Mouse (Mus musculus): ENCODE measurements around the gene Sytl2. TPM values are rescaled to one million over a fixed set of nuclear protein-coding genes. Genes with fewer than 3 reads are reported as not detected.

Gene Sytl2
- polyA plus RNA-seq, 1 experiment from 2014 or later = 10.0 TPM

DNA sequence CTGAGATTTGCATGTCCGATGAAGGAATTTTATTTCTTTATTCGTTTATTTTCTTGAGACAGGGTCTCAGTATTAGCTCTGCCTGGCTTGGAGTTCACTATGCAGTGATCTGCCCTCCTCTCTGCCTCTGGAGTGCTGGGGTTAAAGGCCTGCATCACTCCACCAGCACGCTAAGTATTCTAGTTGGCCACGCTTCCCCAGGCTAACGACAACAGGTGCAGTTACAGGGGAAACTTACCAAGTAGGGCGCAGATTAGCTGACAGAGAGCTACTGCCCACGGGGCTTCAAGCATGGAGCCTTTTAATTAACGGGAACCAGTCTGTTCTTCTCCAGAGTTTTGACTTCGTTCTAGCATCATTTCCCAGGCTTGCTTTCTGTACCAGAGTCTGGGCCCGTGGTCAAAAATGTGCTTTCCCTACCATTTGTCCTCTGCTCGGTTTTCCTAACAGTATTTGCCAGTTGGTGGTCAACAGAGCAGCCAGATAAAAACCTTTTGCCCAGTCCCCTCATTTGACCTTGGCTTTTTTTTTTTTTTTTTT is 27.4 kb upstream of the Sytl2 start:
- Histone ChIP-seq H3K9me3 (ENCODE audit: control insufficient read depth, low read length) (no peaks in the 10 kb centered on the region), H3K4me2 (ENCODE audit: low read length) (no peak overlapping the region), H3K4me3 (ENCODE audit: control insufficient read depth in 1 of 2, insufficient read depth in 1 of 2, low read depth in 1 of 2, low read length in 2 of 2) (no peak overlapping the region), H3K36me3 (ENCODE audit: control insufficient read depth, insufficient read depth, low read length) (no peaks in the 10 kb centered on the region), H3K4me1 (ENCODE audit: control insufficient read depth in 2 of 2, insufficient read depth in 2 of 2, low read length in 2 of 2) (no peaks in the 10 kb centered on the region), H3K9ac (ENCODE audit: low read length) (no peak overlapping the region), H3K27ac (replicated peaks in 1 of 2; ENCODE audit: control insufficient read depth in 1 of 2, insufficient read depth in 1 of 2, low read depth in 2 of 2, low read length in 2 of 2) (no peak overlapping the region), H3K27me3 (ENCODE audit: control insufficient read depth, insufficient read depth, low read length) (no peaks in the 10 kb centered on the region)
- ATAC-seq (ENCODE audit: insufficient number of reproducible peaks, insufficient read depth, low FRiP score, low read depth) = no peak
- 58% methylated on average over 11 of the region's 11 CpGs for WGBS

DNA sequence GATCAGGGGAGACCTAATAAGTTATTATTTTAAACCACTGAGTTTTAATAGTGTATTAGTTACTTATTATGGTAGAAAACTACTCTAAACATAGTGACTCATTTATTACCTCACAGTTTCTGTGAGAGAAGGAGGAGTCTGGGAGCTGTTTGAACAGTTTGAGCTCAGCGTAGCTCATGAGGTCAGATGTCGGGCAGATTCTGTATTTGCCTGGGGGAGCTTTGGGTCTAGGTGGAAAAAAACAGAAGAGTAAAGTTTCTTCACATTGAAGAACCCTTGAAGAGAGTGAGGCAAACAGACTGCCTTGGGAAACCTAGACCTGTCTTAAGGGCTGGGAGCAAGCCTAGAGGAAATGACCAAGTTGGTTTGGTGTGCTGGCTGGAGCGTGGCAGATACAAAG is 24.8 kb upstream of the Sytl2 start:
- no peak overlapping the region for H3K4me3 ChIP-seq (ENCODE audit: control insufficient read depth in 1 of 2, insufficient read depth in 1 of 2, low read depth in 1 of 2, low read length in 2 of 2)
- peaks cover 3 to 8% of the 10 kb centered on the region in 2 experiments; a peak in 2 of 4 replicates for H3K4me1 ChIP-seq (ENCODE audit: control insufficient read depth in 2 of 2, insufficient read depth in 2 of 2, low read length in 2 of 2)
- no peak for ATAC-seq (ENCODE audit: insufficient number of reproducible peaks, insufficient read depth, low FRiP score, low read depth)
- no peaks in the 10 kb centered on the region for H3K27me3 ChIP-seq (ENCODE audit: control insufficient read depth, insufficient read depth, low read length)
- H3K9ac ChIP-seq (ENCODE audit: low read length) = no peak overlapping the region
- no peak overlapping the region for H3K27ac ChIP-seq (replicated peaks in 1 of 2; ENCODE audit: control insufficient read depth in 1 of 2, insufficient read depth in 1 of 2, low read depth in 2 of 2, low read length in 2 of 2)
- H3K4me2 ChIP-seq (ENCODE audit: low read length) = no peak overlapping the region
- no peaks in the 10 kb centered on the region for H3K36me3 ChIP-seq (ENCODE audit: control insufficient read depth, insufficient read depth, low read length)
- H3K9me3 ChIP-seq (ENCODE audit: control insufficient read depth, low read length) = no peaks in the 10 kb centered on the region
- WGBS = 79% methylated on average over 3 of the region's 3 CpGs

DNA sequence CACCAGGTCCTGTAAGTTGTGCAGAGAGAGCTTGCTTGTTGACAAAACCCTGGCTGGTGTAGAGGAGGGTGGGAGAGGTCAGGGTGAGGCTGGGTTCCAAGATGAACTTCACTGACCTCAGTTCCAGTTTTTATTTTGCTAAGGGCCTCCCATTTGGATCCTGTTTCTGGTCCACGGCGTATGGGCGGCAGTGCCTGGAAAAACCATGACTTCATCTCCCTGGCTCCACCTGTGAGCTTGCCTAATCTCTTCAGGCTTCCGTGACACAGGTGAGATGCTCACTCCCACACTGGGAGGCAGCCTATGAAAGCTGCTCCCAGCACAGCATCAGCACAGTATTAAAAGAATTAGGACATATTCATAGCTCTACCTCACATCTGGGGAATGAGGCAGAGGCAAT is 24.3 kb upstream of the Sytl2 start:
- H3K4me3 ChIP-seq (ENCODE audit: control insufficient read depth in 1 of 2, insufficient read depth in 1 of 2, low read depth in 1 of 2, low read length in 2 of 2) = no peak overlapping the region
- no peak overlapping the region for H3K4me2 ChIP-seq (ENCODE audit: low read length)
- no peaks in the 10 kb centered on the region for H3K27me3 ChIP-seq (ENCODE audit: control insufficient read depth, insufficient read depth, low read length)
- no peak for ATAC-seq (ENCODE audit: insufficient number of reproducible peaks, insufficient read depth, low FRiP score, low read depth)
- H3K9ac ChIP-seq (ENCODE audit: low read length) = no peak overlapping the region
- H3K4me1 ChIP-seq (ENCODE audit: control insufficient read depth in 2 of 2, insufficient read depth in 2 of 2, low read length in 2 of 2) = peaks cover 3 to 8% of the 10 kb centered on the region in 2 experiments; a peak in 2 of 4 replicates
- no peaks in the 10 kb centered on the region for H3K9me3 ChIP-seq (ENCODE audit: control insufficient read depth, low read length)
- 59% methylated on average over 4 of the region's 4 CpGs for WGBS
- no peak overlapping the region for H3K27ac ChIP-seq (replicated peaks in 1 of 2; ENCODE audit: control insufficient read depth in 1 of 2, insufficient read depth in 1 of 2, low read depth in 2 of 2, low read length in 2 of 2)
- no peaks in the 10 kb centered on the region for H3K36me3 ChIP-seq (ENCODE audit: control insufficient read depth, insufficient read depth, low read length)

DNA sequence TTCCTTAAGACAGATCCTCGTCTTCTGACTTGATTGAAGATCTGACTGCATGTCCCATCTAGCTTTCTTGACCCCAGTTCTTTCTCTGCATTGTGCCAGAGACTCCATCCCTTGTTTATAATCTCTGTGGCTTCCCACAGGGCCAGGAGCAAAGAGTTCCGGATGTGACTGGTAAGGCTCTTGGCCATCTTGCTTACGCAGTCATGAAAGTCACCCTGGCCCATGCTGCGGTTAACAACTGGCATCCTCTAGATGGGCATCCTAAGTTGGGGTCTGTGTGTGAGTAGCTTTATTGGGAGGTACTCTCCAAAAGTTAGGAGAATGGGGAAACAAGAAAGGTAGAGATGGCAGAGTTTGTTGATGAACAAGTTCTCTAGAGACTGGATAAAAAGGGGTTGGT is 22.9 kb upstream of the Sytl2 start:
- Histone ChIP-seq H3K9ac (ENCODE audit: low read length) (no peak overlapping the region), H3K4me3 (ENCODE audit: control insufficient read depth in 1 of 2, insufficient read depth in 1 of 2, low read depth in 1 of 2, low read length in 2 of 2) (no peak overlapping the region), H3K27ac (replicated peaks in 1 of 2; ENCODE audit: control insufficient read depth in 1 of 2, insufficient read depth in 1 of 2, low read depth in 2 of 2, low read length in 2 of 2) (no peak overlapping the region), H3K27me3 (ENCODE audit: control insufficient read depth, insufficient read depth, low read length) (no peaks in the 10 kb centered on the region), H3K4me2 (ENCODE audit: low read length) (no peak overlapping the region), H3K9me3 (ENCODE audit: control insufficient read depth, low read length) (no peaks in the 10 kb centered on the region), H3K4me1 (ENCODE audit: control insufficient read depth in 2 of 2, insufficient read depth in 2 of 2, low read length in 2 of 2) (peaks cover 3 to 8% of the 10 kb centered on the region in 2 experiments; a peak in 2 of 4 replicates), H3K36me3 (ENCODE audit: control insufficient read depth, insufficient read depth, low read length) (no peaks in the 10 kb centered on the region)
- ATAC-seq (ENCODE audit: insufficient number of reproducible peaks, insufficient read depth, low FRiP score, low read depth) = no peak
- 86% methylated on average over 4 of the region's 4 CpGs for WGBS

DNA sequence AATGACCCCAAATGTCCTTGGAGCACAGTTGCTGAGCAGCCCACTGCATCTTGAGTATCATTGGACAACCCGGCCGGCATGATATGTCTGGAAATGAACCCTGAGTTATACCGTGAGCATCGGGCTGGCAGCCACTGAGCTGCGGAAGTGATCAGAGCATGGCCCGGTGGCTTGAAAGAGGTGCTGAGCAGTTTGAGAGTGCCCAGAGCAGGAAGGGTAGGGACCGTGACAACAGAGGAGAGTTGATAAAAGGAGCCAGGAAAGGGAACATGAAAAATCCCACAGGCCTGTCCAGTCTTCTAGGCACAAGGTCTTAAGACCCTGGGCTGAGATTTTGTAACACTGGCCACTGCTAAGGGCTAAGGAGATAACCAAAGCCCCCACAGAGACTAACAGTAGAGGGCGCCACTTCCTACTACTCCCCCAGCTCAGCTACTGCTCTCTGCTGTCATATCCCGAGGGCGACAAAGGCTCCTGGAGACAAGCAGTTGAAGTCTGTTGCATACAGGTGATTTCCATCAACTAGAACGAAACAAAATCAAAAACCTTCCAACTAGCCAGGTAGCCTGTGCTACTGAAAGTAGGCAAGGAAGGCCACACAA is 21.7 kb upstream of the Sytl2 start:
- 23% methylated on average over 11 of the region's 11 CpGs for WGBS
- Histone ChIP-seq H3K27me3 (ENCODE audit: control insufficient read depth, insufficient read depth, low read length) (no peaks in the 10 kb centered on the region), H3K9me3 (ENCODE audit: control insufficient read depth, low read length) (no peaks in the 10 kb centered on the region), H3K27ac (replicated peaks in 1 of 2; ENCODE audit: control insufficient read depth in 1 of 2, insufficient read depth in 1 of 2, low read depth in 2 of 2, low read length in 2 of 2) (no peak overlapping the region), H3K9ac (ENCODE audit: low read length) (no peak overlapping the region), H3K36me3 (ENCODE audit: control insufficient read depth, insufficient read depth, low read length) (no peaks in the 10 kb centered on the region), H3K4me2 (ENCODE audit: low read length) (no peak overlapping the region), H3K4me1 (ENCODE audit: control insufficient read depth in 2 of 2, insufficient read depth in 2 of 2, low read length in 2 of 2) (peaks cover 3 to 8% of the 10 kb centered on the region in 2 experiments; a peak in 2 of 4 replicates), H3K4me3 (ENCODE audit: control insufficient read depth in 1 of 2, insufficient read depth in 1 of 2, low read depth in 1 of 2, low read length in 2 of 2) (no peak overlapping the region)
- 0 out of 2 replicates have a peak, but pooled peaks have one; percentile 43 for ATAC-seq (ENCODE audit: insufficient number of reproducible peaks, insufficient read depth, low FRiP score, low read depth)

DNA sequence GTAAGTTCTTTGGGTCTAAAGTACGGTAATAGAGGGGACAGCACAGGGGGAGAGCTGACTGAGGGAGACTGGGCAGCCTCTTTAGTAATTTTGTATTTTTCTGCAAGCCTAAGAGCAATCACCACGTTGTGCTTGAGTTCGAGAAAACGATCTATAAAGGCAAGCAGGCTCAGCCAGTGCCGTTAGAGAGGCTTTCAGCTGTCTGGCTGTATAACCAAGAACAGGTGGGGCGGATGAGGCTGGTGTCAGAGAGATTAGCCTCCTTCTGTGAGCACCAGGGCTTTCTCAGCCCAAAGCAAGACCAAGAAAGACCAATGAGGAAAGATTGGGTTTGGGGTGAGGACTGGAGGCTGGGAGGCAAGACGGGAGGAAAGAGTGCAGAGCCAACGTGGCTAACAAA is 21.2 kb upstream of the Sytl2 start:
- H3K4me1 ChIP-seq (ENCODE audit: control insufficient read depth in 2 of 2, insufficient read depth in 2 of 2, low read length in 2 of 2) = peaks cover 3 to 8% of the 10 kb centered on the region in 2 experiments; a peak in 2 of 4 replicates
- H3K4me3 ChIP-seq (ENCODE audit: control insufficient read depth in 1 of 2, insufficient read depth in 1 of 2, low read depth in 1 of 2, low read length in 2 of 2) = no peak overlapping the region
- no peaks in the 10 kb centered on the region for H3K36me3 ChIP-seq (ENCODE audit: control insufficient read depth, insufficient read depth, low read length)
- no peaks in the 10 kb centered on the region for H3K27me3 ChIP-seq (ENCODE audit: control insufficient read depth, insufficient read depth, low read length)
- no peak overlapping the region for H3K27ac ChIP-seq (replicated peaks in 1 of 2; ENCODE audit: control insufficient read depth in 1 of 2, insufficient read depth in 1 of 2, low read depth in 2 of 2, low read length in 2 of 2)
- no peak for ATAC-seq (ENCODE audit: insufficient number of reproducible peaks, insufficient read depth, low FRiP score, low read depth)
- H3K9ac ChIP-seq (ENCODE audit: low read length) = no peak overlapping the region
- WGBS = 61% methylated on average over 8 of the region's 8 CpGs
- H3K9me3 ChIP-seq (ENCODE audit: control insufficient read depth, low read length) = no peaks in the 10 kb centered on the region
- H3K4me2 ChIP-seq (ENCODE audit: low read length) = no peak overlapping the region

DNA sequence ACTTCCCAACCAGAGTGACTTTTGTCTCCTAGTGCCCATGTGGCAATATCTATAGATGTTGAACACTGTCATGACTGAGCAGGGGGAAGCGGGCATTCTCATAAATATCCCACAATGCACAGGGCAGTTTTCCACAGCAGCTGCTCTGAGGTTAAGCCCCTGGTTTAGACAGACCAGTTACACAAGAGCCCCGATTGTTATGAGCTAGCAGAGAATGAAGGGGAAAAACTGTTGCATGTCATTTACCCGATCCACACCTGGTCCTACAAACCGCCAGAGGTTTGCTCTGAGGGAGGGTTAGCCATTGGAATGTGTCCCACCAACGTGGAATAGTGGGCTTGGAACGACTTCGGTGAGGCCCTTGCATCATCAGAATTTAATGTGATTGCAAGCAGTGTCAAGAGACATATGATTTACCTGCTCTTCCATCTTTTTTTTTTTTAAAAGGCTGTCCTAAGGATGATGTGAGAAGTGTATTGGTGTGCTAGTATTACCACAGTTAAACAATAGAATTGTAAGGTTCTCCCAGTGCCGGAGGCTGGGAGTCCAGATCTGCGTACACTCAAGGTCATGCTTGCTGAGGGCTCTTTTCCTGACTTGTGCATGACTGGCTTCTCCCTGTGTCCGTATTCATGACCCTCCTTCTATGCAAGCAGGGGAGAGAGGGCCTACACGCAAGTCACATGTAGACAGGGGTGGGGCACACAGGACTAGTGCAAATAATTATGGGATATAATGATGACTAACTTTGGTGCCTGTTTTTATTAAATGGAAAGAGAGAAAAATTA is 20.1 kb upstream of the Sytl2 start:
- ATAC-seq (ENCODE audit: insufficient number of reproducible peaks, insufficient read depth, low FRiP score, low read depth) = no peak
- H3K4me2 ChIP-seq (ENCODE audit: low read length) = no peak overlapping the region

More for the DNA sequence above, 20.1 kb upstream of the Sytl2 start:
- H3K27me3 ChIP-seq (ENCODE audit: control insufficient read depth, insufficient read depth, low read length) = no peaks in the 10 kb centered on the region
- no peak overlapping the region for H3K27ac ChIP-seq (replicated peaks in 1 of 2; ENCODE audit: control insufficient read depth in 1 of 2, insufficient read depth in 1 of 2, low read depth in 2 of 2, low read length in 2 of 2)
- no peak overlapping the region for H3K4me3 ChIP-seq (ENCODE audit: control insufficient read depth in 1 of 2, insufficient read depth in 1 of 2, low read depth in 1 of 2, low read length in 2 of 2)
- H3K36me3 ChIP-seq (ENCODE audit: control insufficient read depth, insufficient read depth, low read length) = no peaks in the 10 kb centered on the region
- H3K9me3 ChIP-seq (ENCODE audit: control insufficient read depth, low read length) = no peaks in the 10 kb centered on the region
- peaks cover 3 to 8% of the 10 kb centered on the region in 2 experiments; a peak in 2 of 4 replicates for H3K4me1 ChIP-seq (ENCODE audit: control insufficient read depth in 2 of 2, insufficient read depth in 2 of 2, low read length in 2 of 2)
- WGBS = 78% methylated on average over 11 of the region's 11 CpGs
- no peak overlapping the region for H3K9ac ChIP-seq (ENCODE audit: low read length)

All from heart, embryonic 14.5 days (tissue).